Mouse (Mus musculus) retina, postnatal 7 days (tissue): ENCODE results near the gene Gemin7.

Experiments used
- DNase-seq: peaks from one replicate; pipeline ENCODE4 v3.0.0-alpha.2; 2012; ENCODE audit warnings: low read depth, low spot score

The Gemin7 gene

DNA sequence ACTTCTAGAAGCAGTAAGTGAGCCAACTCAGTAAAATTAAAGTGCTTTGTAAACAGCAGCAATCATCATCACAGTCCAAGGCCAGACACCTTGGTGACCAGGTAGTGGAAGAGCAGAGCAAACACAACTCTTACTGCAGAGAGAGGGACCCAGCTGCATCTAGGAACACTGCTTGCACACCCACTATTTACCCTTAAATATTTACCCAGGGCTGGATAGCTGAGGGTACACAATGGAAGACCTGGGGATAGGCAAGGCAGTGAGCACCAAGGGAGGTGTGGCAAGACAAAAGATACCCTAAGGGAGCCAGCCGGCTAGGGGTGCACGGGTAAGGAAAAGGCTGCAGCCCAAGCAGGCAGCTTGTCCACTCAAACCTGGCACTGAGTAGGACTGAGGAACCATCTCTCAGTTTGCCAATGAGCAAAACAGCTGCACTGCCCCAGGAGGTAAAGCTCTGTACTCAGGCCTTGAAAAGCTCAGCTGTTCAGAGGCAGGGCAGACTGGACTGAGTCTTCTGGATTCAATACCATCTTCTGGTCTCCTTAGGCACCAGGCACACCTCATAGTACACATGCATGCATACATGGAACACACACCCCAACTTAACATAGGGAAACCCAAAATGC lies 29.9 kb downstream of the Gemin7 start:
- DNase-seq, result no peak

DNA sequence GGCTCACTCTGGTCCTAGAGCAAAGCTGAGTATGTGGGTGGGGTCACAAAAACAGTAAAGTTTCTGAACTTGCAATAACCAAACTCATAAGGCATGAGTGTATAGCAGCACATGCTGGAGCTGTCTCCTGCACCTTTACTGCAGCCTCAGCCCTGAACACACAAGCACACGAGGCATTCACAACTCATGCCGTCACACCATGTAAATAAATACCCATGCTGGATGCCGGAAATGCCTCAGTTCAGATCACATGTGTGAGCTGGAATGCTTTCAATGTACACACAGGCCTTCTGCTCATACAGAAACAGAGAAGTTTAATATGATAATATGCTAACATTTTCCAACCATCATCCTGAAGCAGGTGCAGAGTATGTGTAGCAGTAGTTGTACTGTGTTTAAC lies 31.4 kb downstream of the Gemin7 start:
- DNase-seq, result no peak

DNA sequence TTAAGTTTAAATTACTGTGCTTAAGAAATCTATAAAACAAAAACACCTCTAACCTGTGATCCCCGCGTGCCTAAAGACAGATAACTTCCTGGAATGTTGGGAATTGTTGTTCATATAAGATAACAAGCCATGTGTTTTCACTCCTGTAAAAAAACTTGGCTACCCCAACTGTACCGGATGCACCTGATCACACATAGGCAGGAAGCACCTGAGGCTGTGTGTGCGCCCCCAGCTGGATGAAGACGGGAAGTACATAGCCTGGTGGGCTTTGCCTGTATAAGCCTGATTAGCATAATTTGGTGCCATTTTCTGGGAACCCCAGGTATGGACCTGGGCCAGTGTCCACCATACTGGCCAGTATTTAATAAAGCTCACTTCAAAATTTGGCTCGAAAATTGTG lies 33.8 kb downstream of the Gemin7 start:
- no peak for DNase-seq

DNA sequence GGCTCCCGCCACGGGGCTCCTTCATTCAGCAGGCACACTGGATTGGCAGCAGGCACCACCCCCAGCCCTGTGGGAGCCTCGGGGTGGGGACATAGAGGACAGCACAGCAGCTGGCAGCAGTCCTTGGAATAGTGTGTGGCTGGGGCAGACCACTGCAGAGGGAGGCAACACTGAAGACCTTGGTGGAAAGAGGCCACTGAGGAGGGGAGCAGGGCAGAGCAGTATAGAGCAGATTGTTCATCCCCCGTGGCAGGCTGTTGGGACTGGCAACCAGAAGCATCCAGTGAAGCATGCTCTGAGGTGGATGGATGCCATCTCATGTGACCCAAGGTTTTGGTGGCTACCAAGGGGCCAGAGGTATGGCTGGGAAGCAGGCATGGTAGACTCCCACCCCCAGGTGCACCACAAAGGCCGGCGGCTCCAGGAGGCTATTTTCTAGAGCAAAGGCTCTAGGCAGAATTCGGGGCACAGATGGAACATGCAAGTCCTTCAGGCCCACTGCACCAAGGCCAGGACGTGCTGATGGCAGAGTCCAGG lies 35.2 kb downstream of the Gemin7 start:
- DNase-seq, result no peak

DNA sequence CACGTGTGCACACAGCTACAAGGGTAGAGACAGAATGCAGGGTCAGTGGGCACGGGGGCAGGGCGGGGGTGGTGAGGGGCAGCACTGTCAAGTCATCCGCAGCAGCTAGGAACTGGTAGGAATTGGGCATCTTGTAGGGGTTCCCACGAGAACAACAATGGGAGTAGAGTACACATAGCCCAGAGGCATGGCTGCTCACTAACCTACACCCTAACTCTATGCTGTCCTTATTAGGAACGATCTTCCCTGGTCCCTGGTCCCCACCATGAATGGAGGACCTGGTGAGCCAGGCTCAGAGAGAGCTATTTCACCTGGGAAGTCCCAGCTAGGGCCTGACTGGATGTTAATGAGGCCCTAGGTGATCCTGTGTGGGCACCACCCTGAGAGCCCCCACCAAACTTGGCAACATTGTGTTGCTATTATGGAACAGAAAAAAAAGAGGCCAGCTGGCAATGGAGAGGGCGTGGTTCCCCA lies 35.7 kb downstream of the Gemin7 start:
- DNase-seq, result no peak

DNA sequence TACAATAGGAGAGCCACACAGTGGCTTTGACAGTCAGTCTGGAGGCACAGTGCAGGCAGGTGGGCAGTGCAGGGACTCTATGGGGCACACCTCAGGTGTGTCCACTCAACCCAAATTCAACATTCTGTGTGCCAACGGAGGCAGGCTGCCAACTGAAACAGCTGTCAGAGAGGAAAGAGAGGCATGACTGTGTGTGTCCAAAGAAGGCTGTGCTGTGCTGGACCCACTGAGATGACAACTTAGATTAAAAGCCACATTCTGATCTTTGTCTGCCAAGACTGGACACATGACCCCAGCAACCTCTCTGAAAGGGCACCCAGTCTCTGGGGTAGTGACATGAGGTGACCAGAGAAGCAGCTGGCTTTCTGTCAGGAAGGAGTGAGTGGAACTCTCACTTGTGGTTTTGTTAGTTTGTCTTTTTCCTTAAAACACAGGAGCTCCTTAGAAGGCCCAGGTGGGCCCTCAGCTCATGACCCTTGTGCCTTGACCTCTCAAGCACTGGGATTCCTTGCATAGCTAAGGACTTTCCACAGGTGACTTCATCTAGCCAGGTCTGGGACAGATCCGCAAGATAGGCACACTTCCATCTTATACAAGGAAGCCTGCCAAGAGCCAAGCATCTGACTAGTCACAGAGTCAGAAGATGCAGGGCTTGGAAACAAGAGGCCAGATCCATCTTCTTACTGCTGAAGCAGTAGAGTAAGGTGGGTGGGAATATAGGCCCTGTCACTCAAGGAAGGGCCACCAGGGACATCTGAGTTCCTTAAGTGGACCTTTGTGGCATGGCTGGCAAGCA lies 36.4 kb downstream of the Gemin7 start:
- DNase-seq, result no peak

DNA sequence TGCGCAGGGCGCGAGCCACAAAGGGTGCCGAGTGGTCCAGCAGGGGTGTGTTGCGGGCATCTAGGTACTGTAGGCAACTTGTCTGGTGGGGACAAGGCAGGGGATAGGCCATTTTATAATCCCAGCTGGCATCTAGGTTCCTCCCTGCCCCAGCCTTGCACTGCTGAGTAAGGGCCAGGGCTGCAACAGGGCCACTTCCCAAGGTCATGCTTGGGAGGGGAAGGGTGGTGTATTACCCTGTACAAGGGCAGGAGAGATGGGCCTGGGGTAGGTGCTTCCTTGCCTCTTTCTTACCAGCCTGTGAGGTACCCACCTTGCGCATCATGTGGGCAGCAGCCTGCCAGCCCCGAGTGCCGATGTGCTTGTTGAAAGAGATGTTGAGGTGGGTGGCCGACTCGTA lies 42.7 kb downstream of the Gemin7 start:
- DNase-seq, result no peak

DNA sequence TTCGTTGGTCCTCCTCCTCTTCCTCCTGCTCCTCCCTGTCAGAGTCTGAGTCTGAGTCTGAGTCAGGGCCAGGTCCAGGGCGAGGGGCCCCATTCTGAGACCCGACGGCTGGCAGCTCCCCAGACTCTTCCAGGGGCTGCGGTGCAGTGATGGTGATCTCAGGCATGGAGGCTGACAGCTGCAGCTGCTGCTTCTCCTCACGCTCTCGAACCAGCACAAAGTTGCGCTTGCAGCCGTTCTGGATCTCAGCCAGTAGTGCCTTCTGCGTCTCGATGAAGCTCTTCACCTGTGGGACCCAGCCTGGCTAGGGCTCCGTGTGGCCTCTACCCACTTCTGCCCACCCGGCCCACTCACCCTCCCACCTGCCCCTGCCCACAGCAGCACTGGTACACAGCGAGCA lies 45.2 kb downstream of the Gemin7 start:
- DNase-seq, result no peak

DNA sequence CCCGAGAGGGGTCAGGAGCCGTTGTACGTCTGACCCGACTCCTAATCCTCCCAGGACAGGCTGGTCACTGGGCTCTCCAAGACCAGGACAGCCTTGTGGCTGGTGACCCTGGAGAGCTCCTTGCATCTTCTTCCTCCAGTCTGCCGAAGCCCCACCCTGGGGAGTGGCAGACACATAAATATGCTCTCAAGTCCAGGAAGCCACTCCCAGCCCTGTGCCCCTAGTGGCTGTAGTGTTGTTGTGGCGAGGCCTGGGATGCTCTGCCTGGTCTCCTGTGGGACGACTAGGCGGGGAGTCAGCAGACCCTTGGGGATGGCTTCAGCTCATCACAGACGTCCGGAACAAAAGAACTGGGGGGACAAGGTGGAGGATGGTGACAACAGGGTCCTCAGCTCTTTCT lies 46.3 kb downstream of the Gemin7 start:
- no peak for DNase-seq

DNA sequence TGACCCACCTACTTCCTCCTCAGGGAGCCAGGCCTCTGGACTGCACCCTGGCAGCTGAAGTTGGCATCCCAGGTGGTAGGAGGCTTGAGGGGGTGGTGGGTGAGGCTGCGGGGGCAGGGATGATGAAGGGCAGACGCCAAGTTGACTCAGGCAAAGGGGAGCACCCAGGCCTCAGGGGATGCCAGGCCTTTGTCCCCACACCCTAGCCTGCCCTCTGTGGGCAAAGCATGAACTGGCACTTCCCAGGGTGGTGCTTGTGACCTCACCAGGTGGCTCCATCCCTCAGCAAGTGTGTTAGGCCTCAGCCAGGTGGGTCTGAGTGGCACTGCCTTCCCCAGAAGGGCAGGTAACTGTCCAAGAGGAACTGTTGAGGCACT lies 52.3 kb downstream of the Gemin7 start:
- no peak for DNase-seq

DNA sequence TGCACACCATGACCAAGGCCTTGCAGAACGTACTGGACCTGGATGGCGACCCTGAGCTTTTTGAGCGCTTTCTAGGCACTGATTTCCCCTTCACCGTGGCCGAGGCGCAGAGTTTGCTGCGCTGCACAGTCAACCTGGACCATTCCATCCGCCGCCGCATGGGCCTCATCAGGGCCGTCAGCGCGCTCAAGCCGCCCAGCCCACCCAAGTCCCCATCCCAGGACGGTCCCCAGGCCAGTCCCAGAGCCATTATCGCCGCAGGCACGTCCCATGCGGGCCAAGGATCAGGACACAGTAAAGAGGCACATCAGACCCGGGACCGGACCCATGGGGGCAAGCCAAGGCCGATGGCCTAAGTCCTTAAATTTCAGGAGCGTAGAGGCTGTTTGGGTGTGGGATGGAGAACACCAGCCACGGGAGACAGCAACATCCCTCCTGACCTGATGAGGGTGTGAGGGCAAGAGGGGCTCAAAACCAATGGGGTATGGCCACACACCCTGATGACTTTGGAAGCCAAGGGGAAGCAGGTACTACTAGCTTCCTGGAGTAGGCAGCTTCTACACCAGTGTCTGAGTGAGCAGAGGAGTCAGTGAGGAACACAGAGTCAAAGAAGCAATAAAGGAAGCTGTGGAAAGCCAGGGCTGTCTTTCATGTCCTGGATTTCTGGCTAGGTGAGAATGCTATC lies 52.8 kb downstream of the Gemin7 start:
- DNase-seq, result no peak

DNA sequence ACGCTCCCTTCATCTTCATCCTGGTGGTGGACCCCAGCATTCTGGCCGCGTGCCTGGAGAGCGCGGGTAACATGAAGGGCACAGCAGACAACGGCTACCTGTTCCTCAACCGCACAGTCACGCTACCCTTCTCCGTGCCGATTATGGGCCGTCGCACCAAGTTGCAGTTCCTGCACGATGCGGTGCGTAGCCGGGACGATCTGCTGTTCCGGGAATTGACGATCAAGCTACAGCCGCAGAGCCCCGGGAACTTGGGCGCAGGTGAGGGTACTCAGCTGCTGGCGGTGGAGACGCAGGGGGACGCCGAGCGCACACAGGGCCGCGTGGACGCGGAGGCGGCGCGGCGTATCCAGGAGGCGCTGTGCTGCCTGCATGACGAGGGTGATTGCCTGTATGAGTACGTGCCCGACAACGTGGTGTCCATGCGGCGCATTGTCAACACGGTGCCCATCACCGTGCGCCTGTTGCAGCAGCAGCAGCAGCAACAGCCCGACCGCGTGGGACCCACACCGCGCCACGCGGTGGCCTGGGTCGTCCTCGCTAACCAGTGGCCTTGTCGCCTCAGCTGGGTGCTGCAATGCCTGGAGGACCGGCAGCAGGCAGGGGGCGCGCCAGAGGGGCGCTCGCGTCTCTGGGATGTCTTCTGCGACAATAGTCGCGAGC lies 53.5 kb downstream of the Gemin7 start:
- DNase-seq, result no peak

DNA sequence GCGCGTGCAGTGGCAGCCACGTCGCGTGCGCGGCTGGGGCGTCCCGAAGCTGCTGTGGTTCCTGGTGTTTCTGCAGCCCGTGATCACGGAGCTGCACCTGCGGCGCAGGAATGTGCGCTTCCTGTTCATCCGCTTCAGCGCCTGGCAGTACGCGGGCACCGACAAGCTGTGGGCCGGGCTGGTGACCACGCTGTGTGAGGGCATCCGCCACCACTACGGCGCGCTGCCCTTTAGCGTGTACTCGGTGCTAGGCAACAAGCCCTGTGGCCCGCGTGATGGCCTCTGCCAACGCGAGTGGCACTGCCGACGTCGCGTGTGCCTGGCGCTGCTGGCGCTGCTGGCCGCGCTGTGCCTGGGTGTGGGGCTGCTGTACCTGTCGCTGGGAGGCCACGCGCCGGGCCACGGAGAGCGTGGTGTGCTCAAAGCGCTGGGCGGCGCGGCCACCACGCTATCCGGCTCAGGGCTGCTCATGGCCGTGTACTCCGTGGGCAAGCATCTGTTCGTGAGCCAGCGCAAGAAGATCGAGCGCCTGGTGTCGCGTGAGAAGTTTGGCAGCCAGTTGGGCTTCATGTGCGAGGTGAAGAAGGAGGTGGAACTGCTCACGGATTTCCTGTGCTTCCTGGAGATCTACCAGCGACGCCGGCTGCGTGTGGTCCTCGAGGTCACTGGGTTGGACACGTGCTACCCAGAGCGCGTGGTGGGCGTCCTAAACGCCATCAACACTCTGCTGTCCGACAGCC lies 54.2 kb downstream of the Gemin7 start:
- DNase-seq, result no peak

DNA sequence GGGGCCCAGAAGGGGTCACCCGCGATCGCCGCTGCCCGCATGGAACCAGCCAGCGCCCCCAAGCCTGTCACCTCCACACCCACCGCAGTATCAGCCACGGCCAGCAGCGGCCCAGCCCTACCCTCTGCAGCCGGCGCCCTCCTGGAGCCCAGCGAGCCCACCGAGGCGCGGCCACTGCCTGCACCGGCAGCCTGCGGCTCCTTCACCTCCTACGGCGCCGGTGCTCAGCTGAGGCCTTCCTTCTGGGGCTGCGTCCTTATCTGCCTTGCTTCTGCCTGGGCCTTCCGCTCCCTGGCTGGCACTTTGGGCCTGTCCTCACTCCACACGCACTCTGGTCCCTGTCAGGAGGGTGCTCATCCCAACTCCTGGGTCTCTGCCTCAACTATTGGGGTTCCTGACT lies 57.4 kb downstream of the Gemin7 start:
- DNase-seq, result no peak

DNA sequence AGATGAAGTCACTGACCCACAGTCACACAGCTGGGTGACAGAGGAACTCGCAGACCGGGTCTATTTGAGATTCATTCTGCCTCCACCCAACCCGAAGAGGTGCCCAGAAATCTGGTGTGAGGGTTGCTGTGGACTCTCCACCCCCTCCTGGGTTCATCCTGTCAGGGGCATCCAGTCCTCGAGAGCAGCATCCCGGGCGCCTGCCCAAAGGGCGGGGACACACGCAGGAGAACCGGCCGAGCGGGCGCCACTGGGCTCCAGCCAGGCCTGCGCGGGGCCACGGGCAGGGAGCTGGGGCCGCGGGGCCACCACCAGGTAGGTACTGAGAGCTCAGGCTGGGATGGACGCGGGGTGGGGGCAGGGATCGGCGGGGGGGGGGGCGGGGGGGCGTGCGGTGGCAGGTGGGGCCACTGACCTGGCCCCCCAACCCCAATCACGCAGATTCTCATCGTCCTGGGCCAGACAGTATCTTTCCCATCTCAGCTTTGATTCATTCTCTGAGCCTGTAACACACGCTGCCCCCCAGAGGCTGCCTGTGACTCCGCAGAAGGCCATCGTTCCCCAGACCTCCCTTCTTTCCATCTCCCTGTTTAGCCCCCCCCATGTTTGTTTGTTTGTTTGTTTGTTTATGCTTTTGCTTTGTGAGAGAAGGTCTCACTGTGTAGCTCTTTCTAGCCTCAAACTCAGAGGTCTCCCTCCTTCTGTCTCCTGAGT lies 59.6 kb downstream of the Gemin7 start, which contains the start of gene Nkpd1:
Nkpd1 (plus strand) TSS at position 187 of the 714 bp plus-strand sequence.
- DNase-seq, result no peak
